Mouse (Mus musculus): ENCODE measurements around the gene Acox3. TPM values are rescaled to one million over a fixed set of nuclear protein-coding genes. Genes with fewer than 3 reads are reported as not detected.

Acox3 gene
- polyA plus RNA-seq, 1 experiment from 2014 or later = 13.2 TPM

DNA sequence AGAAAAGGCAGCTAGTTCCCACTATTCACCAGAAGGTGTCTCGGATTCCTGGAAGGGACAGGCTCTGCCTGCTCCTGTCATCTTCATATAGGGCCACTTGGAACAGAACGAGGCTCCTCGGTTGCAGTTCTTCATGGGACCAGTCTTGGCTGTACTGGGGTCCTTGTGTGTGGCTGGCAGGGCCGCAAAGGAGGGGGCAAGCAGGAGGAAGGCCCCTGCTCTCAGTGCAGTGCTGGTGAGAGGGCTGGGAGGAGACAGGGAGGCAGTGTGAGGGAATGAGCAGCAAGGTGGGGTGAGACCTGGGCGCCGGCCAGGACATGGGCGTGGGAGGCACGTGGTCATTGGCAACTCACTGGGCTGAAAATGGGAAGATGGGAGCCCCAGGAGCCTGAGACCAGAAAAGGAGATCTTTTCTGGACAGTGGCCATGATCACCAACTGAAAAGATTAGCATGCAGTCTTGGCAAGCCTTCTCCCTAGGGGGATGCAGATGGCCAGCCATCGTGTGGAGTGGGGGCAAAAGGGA lies 79.2 kb downstream of the Acox3 start:
- no peaks in the 10 kb centered on the region for H3K27me3 ChIP-seq (replicated peaks)
- no peak overlapping the region for H3K4me3 ChIP-seq (replicated peaks)
- H3K9me3 ChIP-seq = no peaks in the 10 kb centered on the region
- H3K9ac ChIP-seq = no peak overlapping the region
- no peak for ATAC-seq
- H3K36me3 ChIP-seq = no peaks in the 10 kb centered on the region
- 77% methylated on average over 9 of the region's 9 CpGs for WGBS
- H3K4me1 ChIP-seq (replicated peaks) = no peaks in the 10 kb centered on the region
- H3K4me2 ChIP-seq (replicated peaks) = no peak overlapping the region
- no peak overlapping the region for H3K27ac ChIP-seq

Other genes with a start within 250 kb of the Acox3 start
- 0.09 and 0.18 TPM in 2 replicates for gene Hmx1, start 193.9 kb upstream of the Acox3 start, polyA plus RNA-seq (2015; fragmentation: Nextera tagmentation; extraction: Ambion mirVana)
- gene Cpz, start 57.3 kb upstream of the Acox3 start, polyA plus RNA-seq (2015; fragmentation: Nextera tagmentation; extraction: Ambion mirVana) = 13.5 and 13.9 TPM in 2 replicates
- 8.1 and 8.5 TPM in 2 replicates for gene Trmt44, start 8.0 kb upstream of the Acox3 start, polyA plus RNA-seq (2015; fragmentation: Nextera tagmentation; extraction: Ambion mirVana)
- 47.2 and 48.2 TPM in 2 replicates for gene Htra3, start 96.7 kb downstream of the Acox3 start, polyA plus RNA-seq (2015; fragmentation: Nextera tagmentation; extraction: Ambion mirVana)
- gene Sh3tc1, start 156.9 kb downstream of the Acox3 start, polyA plus RNA-seq (2015; fragmentation: Nextera tagmentation; extraction: Ambion mirVana) = 16.0 and 17.8 TPM in 2 replicates
- gene Ablim2, start 174.8 kb downstream of the Acox3 start, polyA plus RNA-seq (2015; fragmentation: Nextera tagmentation; extraction: Ambion mirVana) = 3.7 and 4.1 TPM in 2 replicates